Mouse (Mus musculus) brown adipose tissue, adult 24 weeks (tissue): Measurements from ENCODE around the gene Zfp871. TPM values are rescaled to one million over a fixed set of nuclear protein-coding genes. Genes with fewer than 3 reads are reported as not detected.
"Not testable (repeated sequence)": the region's sequence is repeated elsewhere in the genome, so short reads cannot be mapped to it uniquely, and the experiment has no call there.

Source experiments
- H3K27ac ChIP-seq: fragments of 200-500 bp; replicated peaks from 2 replicates; pipeline ENCODE4 v1.5.1; 2012; ENCODE audit warnings: low read depth, mild to moderate bottlenecking, low read length
- H3K4me1 ChIP-seq: fragments of 200-500 bp; 2 replicates; pipeline ENCODE4 v1.6.1; 2012; ENCODE audit warnings: low read length, mixed read lengths; ENCODE audit not compliant: control insufficient read depth, insufficient read depth, insufficient read length
- H3K4me3 ChIP-seq: fragments of 200-500 bp; 2 replicates; pipeline ENCODE4 v1.5.1; 2012; ENCODE audit warnings: low read depth, mild to moderate bottlenecking, low read length, moderate library complexity; ENCODE audit not compliant: insufficient read depth
- polyA plus RNA-seq: library from polyadenylated mRNA; stranded (reverse); fragments of >200 nt; gene quantifications from 2 replicates; pipeline ENCODE4 v1.2.4, GENCODE M21; 2012; ENCODE audit not compliant: missing spikeins, insufficient read depth, insufficient read length

Gene Zfp871
- polyA plus RNA-seq, 1 experiment: 11.0 TPM

GRCm38 (mm10) chr17:32771213-32771612, 16.9 kb downstream of the Zfp871 start:
- H3K4me3 ChIP-seq: no peak overlapping the region
- no peak overlapping the region for H3K27ac ChIP-seq
- H3K4me1 ChIP-seq: no peaks in the 10 kb centered on the region

- H3K4me3 ChIP-seq: no peak overlapping the region
- no peaks in the 10 kb centered on the region for H3K4me1 ChIP-seq
- H3K27ac ChIP-seq: no peak overlapping the region
Measured at GRCm38 (mm10) chr17:32766422-32766821, 21.7 kb downstream of the Zfp871 start.

- H3K4me3 ChIP-seq: no peak overlapping the region
- no peak overlapping the region for H3K27ac ChIP-seq
- peaks cover 3% of the 10 kb centered on the region; the same call in 1 of the 2 replicates for H3K4me1 ChIP-seq
Measured at GRCm38 (mm10) chr17:32757331-32757730, 30.8 kb downstream of the Zfp871 start.

GRCm38 (mm10) chr17:32753634-32754033, 34.5 kb downstream of the Zfp871 start:
- Histone ChIP-seq H3K4me1 (peaks cover 3% of the 10 kb centered on the region; the same call in 1 of the 2 replicates), H3K27ac (no peak overlapping the region), H3K4me3 (no peak overlapping the region)

- Histone ChIP-seq H3K4me3 (no peak overlapping the region), H3K4me1 (peaks cover 3% of the 10 kb centered on the region; the same call in 1 of the 2 replicates), H3K27ac (no peak overlapping the region)
Measured at GRCm38 (mm10) chr17:32752813-32753360, 35.2 kb downstream of the Zfp871 start.

- Histone ChIP-seq H3K4me3 (no peak overlapping the region), H3K4me1 (peaks cover 3% of the 10 kb centered on the region; the same call in 1 of the 2 replicates), H3K27ac (no peak overlapping the region)
Measured at GRCm38 (mm10) chr17:32750611-32751010, 37.5 kb downstream of the Zfp871 start.

GRCm38 (mm10) chr17:32741057-32741456, 47.0 kb downstream of the Zfp871 start:
- Histone ChIP-seq H3K27ac (no peak overlapping the region), H3K4me1 (no peaks in the 10 kb centered on the region), H3K4me3 (no peak overlapping the region)

GRCm38 (mm10) chr17:32738406-32738805, 49.7 kb downstream of the Zfp871 start:
- Histone ChIP-seq H3K4me3 (no peak overlapping the region), H3K27ac (no peak overlapping the region), H3K4me1 (no peaks in the 10 kb centered on the region)

GRCm38 (mm10) chr17:32729029-32729428, 59.1 kb downstream of the Zfp871 start:
- H3K4me1 ChIP-seq: no peaks in the 10 kb centered on the region
- no peak overlapping the region for H3K4me3 ChIP-seq
- H3K27ac ChIP-seq: no peak overlapping the region

- H3K4me3 ChIP-seq, H3K27ac ChIP-seq, H3K4me1 ChIP-seq: not testable (repeated sequence)
Measured at GRCm38 (mm10) chr17:32726360-32726759, 61.7 kb downstream of the Zfp871 start.

- no peak overlapping the region for H3K4me3 ChIP-seq
- no peak overlapping the region for H3K27ac ChIP-seq
- H3K4me1 ChIP-seq: no peaks in the 10 kb centered on the region
Measured at GRCm38 (mm10) chr17:32722771-32723170, 65.3 kb downstream of the Zfp871 start.

GRCm38 (mm10) chr17:32722151-32722550, 65.9 kb downstream of the Zfp871 start:
- not testable (repeated sequence) for H3K4me1 ChIP-seq, H3K27ac ChIP-seq, H3K4me3 ChIP-seq

Other genes starting within 250 kb of the Zfp871 start
- not detected in 2 replicates for gene Cyp4f37, start 167.0 kb downstream of the Zfp871 start, polyA plus RNA-seq
- gene Cyp4f40, start 129.4 kb downstream of the Zfp871 start, polyA plus RNA-seq: not detected in 2 replicates
- gene Cyp4f15, start 102.7 kb downstream of the Zfp871 start, polyA plus RNA-seq: not detected in 2 replicates
- gene Zfp811, start 21.6 kb upstream of the Zfp871 start, polyA plus RNA-seq: not detected in 2 replicates
- gene Zfp799, start 42.0 kb upstream of the Zfp871 start, polyA plus RNA-seq: 3.2 and 3.4 TPM in 2 replicates
- gene Zfp870, start 103.4 kb upstream of the Zfp871 start, polyA plus RNA-seq: 3.1 and 3.9 TPM in 2 replicates
- not detected in 2 replicates for gene Cyp4f14, start 129.1 kb upstream of the Zfp871 start, polyA plus RNA-seq
- gene Cyp4f13, start 159.1 kb upstream of the Zfp871 start, polyA plus RNA-seq: 29.1 and 29.8 TPM in 2 replicates
- gene Zfp472, start 177.5 kb upstream of the Zfp871 start, polyA plus RNA-seq: 0.95 and 5.0 TPM in 2 replicates
- 3.9 and 7.1 TPM in 2 replicates for gene Zfp952, start 204.8 kb upstream of the Zfp871 start, polyA plus RNA-seq
- gene Zfp763, start 245.1 kb upstream of the Zfp871 start, polyA plus RNA-seq: 1.5 and 3.0 TPM in 2 replicates